Mouse (Mus musculus) small intestine, adult 2 months (tissue): Measurements from ENCODE around the gene Fga.

Experiments
- CTCF ChIP-seq: fragments of 200-500 bp; IDR thresholded peaks from 2 replicates; pipeline ENCODE4 v1.5.1; 2012; ENCODE audit warnings: low read depth, mild to moderate bottlenecking, control low read depth, inconsistent platforms, low read length, moderate library complexity, mixed read lengths; ENCODE audit not compliant: insufficient replicate concordance, insufficient read length; ENCODE audit errors: extremely low read depth
- POLR2A ChIP-seq: fragments of 200-500 bp; IDR thresholded peaks from 2 replicates; pipeline ENCODE4 v1.6.1; 2012; ENCODE audit warnings: low read depth, mild to moderate bottlenecking, control low read depth, inconsistent platforms, low read length, moderate library complexity

- no peak for TF ChIP-seq CTCF
- no peak for TF ChIP-seq POLR2A
Observed at GRCm38 (mm10) chr3:83021176-83021575, 4.7 kb upstream of the Fga start.
